Mouse (Mus musculus): Measurements from ENCODE around the gene Frmd4a. TPM values are rescaled to one million over a fixed set of nuclear protein-coding genes. Genes with fewer than 3 reads are reported as not detected.

Frmd4a gene
- total RNA-seq, 2 experiments from 2014 or later, result 113 to 118 TPM

DNA sequence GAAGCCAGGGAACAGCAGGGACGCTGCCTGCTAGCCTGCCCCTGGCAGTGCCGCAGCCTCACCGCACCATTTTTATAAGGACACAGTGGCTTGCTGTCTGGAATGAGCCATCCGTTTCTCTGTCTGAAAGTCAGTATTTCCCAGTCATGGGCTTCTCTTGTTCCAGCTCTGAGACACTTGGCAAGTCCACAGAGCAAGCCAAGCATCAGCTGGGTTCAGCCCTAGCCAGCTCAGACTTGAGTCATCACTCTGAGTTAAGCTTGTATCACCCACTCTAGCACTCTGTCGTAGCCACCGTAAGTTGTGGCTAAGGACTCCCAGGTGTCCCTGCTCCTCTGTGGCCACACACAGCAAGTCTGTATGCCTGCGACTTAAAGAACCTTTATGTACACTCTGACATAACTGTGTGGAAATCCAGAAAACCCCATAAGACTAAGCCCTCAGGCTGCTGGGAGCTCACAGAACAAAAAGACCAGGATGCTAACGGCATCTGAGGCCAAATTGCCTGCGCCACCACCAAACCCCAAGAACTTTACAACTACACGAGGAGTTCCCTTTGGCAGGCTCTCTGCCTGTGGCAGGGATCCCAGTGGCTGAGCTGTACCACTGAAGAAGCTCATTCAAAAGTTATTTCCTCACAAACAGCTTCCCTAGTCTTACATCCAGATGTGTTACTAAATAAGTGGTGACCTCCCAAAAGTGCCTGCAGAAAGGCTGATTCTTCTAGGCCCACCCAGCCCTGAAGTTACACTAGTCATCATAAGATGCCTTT, 428.3 kb downstream of the Frmd4a start:
- DNase-seq (ENCODE audit: extremely low spot score in 1 of 2, low spot score in 2 of 2), result peak in 1 of 2 experiments; percentile 49
- intact Hi-C loops (cut with DNase I), result no loop called here

DNA sequence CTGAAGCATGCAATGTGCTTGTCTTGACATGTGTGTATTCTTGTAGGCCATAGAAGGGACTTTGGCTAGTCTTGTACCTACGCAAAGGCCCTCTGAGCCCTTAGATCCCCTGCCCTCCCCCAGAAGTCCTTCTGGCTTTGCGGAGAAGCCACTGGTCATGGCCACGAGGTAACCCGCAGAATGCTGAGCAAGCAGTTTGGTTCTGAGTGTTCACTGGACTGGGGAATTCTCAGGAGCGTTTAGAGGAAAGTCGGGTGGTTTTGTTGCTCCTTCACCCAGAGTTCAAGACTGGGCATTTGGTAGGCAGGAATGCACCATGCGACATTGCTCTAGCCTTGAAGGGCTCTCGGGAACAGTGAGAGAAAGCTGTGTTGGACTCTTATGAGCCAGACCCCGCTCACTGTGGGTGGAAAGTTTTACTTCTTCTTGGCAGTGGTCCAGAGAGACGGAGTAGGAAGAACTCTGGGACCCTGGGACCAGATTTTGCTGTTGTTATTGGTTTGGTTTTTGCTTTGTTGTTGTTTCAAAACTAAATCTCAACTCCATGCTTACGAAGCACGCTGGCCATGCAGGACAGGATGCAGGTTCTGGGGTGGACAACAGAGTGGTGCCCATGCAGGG, 432.5 kb downstream of the Frmd4a start:
- peak in 1 of 2 experiments; percentile 63 for DNase-seq (ENCODE audit: extremely low spot score in 1 of 2, low spot score in 2 of 2)
- intact Hi-C loops (cut with DNase I), result no loop called here

DNA sequence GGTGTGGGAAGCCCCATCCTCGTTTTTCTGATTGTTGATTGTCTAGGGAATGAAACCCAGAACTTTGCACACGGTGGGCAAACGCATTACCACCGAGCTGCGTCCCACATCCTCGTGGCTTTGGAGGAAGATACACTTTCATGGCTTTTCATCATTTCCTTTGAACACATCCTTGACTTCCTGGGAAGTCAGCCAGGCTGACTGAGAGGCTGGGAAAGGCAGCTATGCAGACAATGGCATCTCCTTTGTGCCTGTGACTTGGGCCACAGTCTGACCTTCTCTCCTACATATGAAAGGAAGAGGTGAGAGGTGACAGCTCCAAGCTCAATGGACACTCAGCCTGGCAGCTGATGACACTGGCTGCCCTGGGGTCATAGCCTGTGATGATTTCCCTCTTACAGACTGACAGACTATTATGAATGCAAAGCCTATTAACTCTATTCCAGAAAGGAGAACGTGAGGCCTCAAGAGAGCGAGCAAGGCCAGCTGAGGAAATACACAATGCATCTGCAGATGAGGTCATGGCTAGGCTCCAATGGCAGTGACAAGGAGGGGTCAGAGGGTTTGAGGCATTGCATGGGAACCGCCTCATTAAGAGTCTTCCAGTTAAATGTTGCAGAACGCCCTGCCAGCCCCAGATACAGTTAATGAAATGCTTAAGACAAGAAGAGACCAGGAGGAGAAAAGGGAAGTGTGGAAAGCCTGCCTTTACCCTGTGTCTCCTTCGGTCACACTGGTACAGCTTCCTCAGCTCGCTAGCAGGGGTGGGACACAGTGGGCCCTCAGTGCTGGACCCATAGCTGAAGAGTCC, 435.3 kb downstream of the Frmd4a start:
- intact Hi-C loops (cut with DNase I), result no loop called here
- DNase-seq (ENCODE audit: extremely low spot score in 1 of 2, low spot score in 2 of 2), result no peak

DNA sequence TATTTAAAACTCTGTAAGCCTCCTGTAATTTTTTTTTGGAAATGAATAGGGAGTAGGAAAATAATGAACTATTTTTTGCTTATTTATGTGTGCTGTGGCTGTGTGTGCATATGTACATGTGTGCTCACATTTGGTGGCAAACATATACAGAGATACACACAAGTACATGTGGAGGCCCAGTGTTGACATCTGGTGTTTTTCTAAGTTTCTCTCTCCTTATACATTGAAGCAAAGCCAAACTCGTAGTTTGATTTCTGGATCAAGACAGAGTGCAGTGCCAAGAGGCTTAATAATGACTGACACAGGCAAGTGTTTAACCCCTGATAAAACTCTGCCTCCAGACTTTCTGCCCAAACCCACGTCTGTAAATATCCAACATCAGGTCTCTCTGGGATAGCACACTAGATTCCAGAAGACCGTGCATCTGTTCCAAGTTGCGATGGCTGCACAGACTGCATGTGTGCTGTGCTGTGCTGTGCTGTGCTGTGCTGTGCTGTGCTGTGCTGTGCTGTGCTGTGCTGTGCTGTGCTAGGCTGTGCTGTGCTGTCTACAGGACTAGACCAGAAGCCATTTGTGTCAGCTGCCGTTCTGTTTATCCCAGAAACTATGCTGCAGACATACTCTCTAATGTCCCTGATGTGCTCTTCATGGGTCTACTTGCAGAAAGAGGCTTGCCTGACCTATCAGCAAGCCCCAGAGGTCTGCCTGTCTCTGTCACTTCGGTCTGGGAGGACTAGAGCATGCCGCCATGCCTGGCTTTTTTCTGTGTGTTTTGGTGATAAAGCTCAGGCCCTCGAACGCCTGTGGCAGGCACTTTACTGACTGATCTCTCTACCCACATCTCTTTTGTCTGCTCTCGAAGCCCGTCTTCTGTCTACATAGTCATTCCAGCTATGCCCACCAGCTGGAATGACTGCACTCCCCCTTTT, 437.8 kb downstream of the Frmd4a start:
- DNase-seq (ENCODE audit: extremely low spot score in 1 of 2, low spot score in 2 of 2), result no peak
- intact Hi-C loops (cut with DNase I), result no loop called here

DNA sequence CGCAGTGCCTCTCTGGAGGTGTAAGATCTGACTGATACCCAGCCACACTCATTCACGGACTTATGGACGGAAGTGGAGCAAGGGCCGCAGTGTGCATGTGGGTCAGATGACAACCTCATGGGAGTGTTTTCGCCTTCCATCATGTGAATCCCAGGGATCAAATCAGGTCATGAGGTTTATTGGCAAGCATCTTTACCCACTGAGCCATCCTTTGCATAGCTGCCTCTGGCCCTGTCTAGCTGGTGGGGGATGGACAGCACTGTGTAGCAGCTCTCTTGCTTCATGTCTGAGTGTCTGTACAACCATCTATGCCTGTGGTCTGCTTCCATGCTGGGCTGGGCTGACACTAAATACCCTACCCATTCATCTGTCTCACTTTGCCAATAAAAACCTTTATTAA, 443.4 kb downstream of the Frmd4a start:
- intact Hi-C loops (cut with DNase I), result no loop called here
- no peak for DNase-seq (ENCODE audit: extremely low spot score in 1 of 2, low spot score in 2 of 2)

DNA sequence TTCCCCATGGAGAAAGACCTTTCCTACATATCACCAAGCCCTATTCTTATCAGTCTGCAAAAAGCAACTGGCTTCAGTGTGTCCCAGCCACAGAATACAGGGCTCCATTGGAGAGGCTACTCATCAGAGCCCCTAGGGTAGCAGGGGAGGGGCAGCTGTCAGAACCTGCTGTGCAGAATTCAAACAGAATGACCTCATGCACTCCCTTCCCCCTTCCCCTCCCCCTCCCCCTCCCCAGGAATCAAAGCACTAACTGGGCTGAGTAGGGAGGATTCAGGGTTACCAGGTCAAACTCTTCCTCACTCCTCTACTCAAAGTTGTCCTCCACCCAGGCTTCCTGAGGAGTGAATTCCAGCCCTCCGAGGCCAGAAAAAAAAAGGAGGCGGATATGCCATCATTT, 444.0 kb downstream of the Frmd4a start:
- DNase-seq (ENCODE audit: extremely low spot score in 1 of 2, low spot score in 2 of 2), result no peak
- intact Hi-C loops (cut with DNase I), result no loop called here

DNA sequence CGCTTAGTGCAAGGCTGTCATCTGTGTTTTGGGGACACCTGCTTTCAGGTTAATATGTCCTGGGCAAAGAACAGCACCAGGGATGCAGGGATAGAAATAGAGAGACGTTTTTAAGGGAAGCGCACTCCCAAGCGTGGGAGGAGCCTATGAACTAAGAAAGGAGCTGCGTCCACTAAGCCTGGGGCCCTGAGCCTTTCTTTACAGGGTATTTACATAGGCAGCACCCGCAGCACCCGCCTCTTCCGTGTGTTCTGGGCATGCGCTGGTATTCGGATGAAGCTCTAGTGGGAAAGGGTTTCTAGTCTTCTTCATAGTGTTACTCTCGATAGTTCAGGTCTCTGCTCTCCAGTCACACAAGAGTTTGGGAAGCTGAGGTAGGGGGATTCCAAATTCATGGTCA, 445.0 kb downstream of the Frmd4a start:
- no peak for DNase-seq (ENCODE audit: extremely low spot score in 1 of 2, low spot score in 2 of 2)
- intact Hi-C loops (cut with DNase I), result no loop called here

DNA sequence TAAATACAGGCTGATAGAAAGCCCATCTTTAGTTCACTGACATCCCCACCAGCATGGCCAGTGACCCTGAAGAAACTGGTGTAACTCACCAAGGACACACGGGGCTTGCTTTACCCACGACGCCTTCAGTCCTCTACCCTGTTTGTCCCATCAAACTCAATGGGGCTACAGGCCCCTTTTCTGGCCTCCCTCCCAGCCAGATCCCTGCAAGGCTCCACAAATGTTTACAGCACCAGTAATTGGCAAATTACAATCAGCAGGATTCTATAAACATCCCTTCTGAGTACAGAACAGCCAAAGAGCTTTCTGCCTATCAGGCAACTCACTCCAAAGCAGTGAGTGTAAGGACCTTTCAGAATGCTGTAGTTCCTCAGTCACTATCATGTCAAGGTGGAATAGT, 448.6 kb downstream of the Frmd4a start:
- intact Hi-C loops (cut with DNase I), result no loop called here
- no peak for DNase-seq (ENCODE audit: extremely low spot score in 1 of 2, low spot score in 2 of 2)

DNA sequence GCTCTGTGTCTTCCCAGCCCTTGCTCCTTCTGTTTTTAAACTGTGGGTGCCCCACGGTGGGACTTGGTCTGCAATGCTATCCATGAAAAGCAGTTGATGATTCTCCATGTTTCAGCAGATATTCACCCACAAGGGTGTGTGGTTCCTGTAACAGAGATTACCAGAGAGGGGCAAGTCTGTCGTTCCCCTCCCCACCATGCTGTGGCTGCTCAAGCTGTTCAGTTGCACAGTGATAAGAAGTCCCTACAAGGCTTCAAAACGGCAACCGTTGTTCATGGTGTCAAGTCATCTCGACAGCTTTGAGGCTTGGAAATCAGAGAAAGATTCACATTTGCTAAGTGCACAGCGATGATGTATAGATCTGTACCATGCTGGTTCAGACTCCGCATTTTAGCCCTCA, 449.8 kb downstream of the Frmd4a start:
- intact Hi-C loops (cut with DNase I), result no loop called here
- no peak for DNase-seq (ENCODE audit: extremely low spot score in 1 of 2, low spot score in 2 of 2)

DNA sequence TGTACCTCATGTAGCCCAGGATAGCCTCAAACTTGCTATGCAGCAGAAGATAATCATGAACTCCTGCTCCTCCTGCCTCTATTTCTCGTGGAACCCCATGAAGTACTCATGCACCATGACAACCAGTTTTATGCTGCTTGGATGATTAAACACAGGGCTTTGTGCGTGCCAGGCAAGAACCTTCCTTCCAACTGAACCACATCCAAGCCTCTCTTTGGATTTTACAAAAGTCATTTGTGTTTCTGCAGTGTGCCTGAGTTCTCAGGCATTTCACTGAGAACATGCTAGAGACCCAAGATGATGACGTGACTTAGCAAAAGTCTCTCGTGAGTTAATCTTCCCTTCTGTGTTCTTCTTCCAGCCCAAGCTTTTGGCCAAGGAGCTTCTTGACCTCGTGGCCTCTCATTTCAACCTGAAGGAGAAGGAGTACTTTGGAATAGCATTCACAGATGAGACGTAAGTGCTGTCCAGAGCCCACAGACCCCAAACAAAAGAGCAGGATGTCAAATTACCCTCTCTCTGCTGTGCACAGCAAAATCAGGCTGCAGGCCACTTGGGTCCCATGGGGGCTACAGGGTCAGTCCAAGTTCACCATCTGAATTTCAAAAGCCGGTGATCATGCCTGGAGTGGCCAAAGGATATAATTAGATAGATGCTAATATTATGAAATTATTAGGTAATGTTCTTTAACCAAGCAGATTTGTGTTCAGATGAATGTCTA, 455.4 kb downstream of the Frmd4a start:
- DNase-seq (ENCODE audit: extremely low spot score in 1 of 2, low spot score in 2 of 2), result peak in 1 of 2 experiments; percentile 23

DNA sequence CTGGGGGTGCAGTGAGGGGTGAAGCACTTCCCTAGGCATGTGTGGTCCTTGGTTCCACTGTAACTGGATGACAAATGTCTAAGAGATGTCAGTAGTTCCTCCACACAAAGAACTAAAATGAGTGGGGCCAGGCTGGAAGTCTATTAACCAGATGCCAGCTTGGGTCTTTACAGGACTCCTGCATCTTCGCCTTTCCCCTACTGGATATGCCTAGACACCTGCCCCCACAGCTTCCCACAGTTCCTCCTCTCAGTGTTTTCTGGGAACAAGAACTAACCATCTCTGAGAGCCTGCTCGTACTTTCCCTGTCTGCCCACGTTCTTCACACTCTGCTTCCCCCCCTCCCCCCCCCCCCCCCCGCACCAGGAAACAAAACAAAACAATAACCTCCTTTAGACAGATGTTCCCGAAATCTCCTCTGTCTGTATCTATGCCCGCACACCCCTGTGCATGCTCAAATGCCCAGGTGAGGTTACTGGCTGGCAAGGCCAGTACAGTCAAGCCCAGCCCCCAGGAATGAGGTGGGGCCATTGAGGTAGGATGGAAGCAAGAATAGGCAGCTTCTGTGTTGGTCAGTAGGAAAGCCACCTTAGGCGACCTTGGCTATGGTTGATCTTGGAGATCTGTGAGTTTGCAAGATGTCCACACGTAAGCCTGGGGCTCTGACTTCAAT, 456.5 kb downstream of the Frmd4a start:
- no peak for DNase-seq (ENCODE audit: extremely low spot score in 1 of 2, low spot score in 2 of 2)
- intact Hi-C loops (cut with DNase I), result no loop called here

More for the DNA sequence above, 455.4 kb downstream of the Frmd4a start:
- intact Hi-C loops (cut with DNase I), result no loop called here

DNA sequence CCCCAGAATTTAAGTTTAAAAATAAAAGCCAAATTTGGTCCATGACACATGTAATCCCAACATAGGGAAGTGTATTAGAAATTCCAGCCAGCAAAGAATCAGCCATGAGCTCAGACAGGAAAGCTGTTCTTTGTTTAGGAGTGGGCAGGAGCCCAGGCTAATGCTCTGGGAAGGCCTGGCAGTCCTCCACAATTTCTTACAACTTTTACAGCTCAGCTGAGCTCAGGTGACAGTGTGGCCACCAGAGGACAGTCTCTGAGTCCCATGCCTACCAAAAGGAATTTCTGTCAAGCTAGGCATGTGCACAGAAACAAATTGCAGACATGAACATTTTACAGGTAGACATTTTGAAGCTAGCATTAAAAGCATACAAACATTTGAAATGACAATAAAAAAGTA, 457.0 kb downstream of the Frmd4a start:
- no peak for DNase-seq (ENCODE audit: extremely low spot score in 1 of 2, low spot score in 2 of 2)
- intact Hi-C loops (cut with DNase I), result no loop called here

DNA sequence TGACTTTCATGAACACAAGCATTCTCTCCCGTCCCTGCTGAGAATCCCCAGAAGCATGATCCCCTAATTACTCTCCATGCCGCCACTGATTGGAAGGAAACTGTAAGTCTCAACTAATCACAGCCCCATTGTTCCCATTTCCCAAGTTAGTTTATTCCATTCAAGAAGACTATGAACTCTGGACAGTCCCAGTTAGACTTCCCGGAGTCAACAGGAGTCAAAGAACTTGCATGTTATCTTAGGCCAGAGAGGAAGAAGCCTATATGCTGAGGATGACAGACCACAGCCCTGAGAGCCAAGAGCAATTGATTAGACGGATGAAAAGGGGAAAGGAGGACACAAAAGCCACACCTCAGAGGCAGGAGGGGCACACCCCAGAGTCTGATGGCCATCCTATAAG, 458.5 kb downstream of the Frmd4a start:
- DNase-seq (ENCODE audit: extremely low spot score in 1 of 2, low spot score in 2 of 2), result no peak
- intact Hi-C loops (cut with DNase I), result no loop called here

DNA sequence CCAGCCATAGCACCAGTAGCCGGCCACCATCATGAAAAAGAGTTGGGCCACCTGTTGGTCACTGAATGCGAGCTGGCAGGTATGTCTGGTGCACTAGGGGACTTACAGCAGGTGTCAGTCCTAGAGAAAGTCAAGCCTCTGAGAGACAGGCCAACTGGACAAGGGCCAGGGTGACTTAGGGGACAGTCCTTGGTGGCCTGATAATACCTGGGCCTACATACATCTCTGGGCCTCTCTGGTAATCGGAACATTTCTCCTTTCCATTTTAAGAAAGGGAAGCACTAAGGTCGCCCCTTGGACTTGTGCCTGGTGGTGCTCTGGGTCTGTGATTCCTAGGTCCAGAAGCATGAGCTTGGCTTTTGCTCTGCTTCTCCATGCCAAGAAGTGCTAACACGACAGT, 459.1 kb downstream of the Frmd4a start:
- no peak for DNase-seq (ENCODE audit: extremely low spot score in 1 of 2, low spot score in 2 of 2)
- intact Hi-C loops (cut with DNase I), result no loop called here

DNA sequence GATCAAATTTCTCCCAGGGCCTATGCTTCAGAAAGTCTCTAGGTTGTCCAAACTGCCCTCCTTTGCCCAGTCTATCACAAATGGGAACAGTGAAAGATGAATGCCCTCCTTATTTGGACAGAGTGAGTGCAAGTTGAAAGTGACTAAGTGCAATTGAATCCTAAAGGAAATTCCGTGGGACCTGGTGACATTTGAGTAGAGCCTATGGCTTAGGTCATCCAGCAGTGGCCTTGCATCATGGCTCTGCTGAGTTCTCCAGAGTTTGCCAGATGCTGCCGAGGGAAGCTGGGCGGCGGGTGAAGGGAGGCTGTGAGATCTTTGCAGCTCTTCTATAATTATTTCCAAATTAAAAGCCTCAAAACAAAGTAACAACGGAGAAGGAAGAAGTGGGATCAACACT, 459.8 kb downstream of the Frmd4a start:
- intact Hi-C loops (cut with DNase I), result no loop called here
- no peak for DNase-seq (ENCODE audit: extremely low spot score in 1 of 2, low spot score in 2 of 2)

DNA sequence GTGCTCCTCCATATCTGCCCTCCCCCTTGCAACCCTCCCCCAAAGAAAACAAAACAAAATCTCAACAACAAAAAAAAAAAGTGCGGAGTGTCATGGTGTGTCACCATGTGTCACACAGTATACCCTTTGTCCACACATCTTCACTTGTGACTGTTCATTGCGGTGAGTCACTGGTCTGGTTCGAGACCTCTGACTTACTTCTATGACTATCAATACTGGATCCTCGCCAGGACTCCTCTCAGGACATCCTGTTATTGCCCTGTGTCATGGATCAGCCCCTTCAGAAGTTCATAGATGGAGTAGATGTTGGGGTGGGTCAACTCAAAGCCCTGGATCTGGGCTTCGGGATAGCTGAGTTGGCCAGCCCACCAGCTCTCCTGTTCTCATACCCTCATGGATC, 462.7 kb downstream of the Frmd4a start:
- intact Hi-C loops (cut with DNase I), result no loop called here

DNA sequence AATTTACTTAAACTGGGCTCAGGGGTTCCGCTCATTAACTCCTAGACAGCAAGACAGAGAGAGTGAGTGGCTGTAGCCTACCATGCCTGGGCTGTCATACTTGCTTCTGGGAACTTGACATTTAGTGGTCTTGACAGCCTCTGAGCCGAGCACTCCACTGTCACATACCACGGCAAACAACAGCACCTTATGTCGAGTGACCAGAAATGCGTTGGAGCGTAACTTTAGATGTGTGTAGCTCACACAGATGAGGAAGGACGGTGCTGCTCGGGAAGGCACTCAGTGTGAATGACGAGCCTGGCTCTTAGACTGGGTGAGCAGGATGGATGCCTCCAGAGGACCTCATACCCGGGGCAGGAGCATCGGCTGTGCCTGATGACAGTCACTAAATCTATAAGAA, 463.6 kb downstream of the Frmd4a start:
- intact Hi-C loops (cut with DNase I), result no loop called here
- no peak for DNase-seq (ENCODE audit: extremely low spot score in 1 of 2, low spot score in 2 of 2)

More for the DNA sequence above, 462.7 kb downstream of the Frmd4a start:
- no peak for DNase-seq (ENCODE audit: extremely low spot score in 1 of 2, low spot score in 2 of 2)

DNA sequence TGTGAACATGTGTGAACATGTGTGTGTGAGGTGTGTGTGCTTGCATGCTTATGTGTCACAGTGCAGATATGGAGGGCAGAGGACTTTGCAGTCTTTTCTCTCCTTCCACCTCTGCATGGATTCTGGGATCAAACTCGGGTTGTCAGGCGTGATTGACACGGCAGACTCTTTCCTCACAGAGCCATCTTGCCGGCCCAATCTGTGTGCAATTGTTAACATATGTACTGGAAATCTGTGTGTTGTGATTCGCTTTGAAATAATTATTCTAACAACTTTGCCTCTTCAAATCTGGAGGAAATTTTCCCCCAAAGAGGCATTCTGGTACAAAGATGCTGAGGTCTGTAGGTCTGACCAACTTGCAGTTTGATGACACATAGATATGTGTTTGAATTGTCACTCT, 468.7 kb downstream of the Frmd4a start:
- intact Hi-C loops (cut with DNase I), result no loop called here
- no peak for DNase-seq (ENCODE audit: extremely low spot score in 1 of 2, low spot score in 2 of 2)
